Mouse (Mus musculus): ENCODE results near the gene Fbxo48. TPM values are rescaled to one million over a fixed set of nuclear protein-coding genes. Genes with fewer than 3 reads are reported as not detected.

The Fbxo48 gene
- 1.6 and 1.7 TPM in 2 replicates for total RNA-seq (2021)
- long read RNA-seq = 0 reads

GRCm38 (mm10) chr11:16950976-16951760, at the start of gene Fbxo48:
Gene Fbxo48, plus strand, starts transcription at chr11:16951375.
- DNase-seq = peak; percentile 88

GRCm38 (mm10) chr11:16904302-16905011, 46.7 kb upstream of the Fbxo48 start:
- DNase-seq = no peak

- DNase-seq = no peak
Observed at GRCm38 (mm10) chr11:16905012-16905332, 46.2 kb upstream of the Fbxo48 start.

- no peak for DNase-seq
Observed at GRCm38 (mm10) chr11:16906530-16906929, 44.6 kb upstream of the Fbxo48 start.

GRCm38 (mm10) chr11:16907517-16908129, 43.6 kb upstream of the Fbxo48 start:
- no peak for DNase-seq

- DNase-seq = no peak
Observed at GRCm38 (mm10) chr11:16914756-16915155, 36.4 kb upstream of the Fbxo48 start.

GRCm38 (mm10) chr11:16915850-16916249, 35.3 kb upstream of the Fbxo48 start:
- DNase-seq = no peak

- DNase-seq = no peak
Observed at GRCm38 (mm10) chr11:16917512-16917911, 33.7 kb upstream of the Fbxo48 start.

GRCm38 (mm10) chr11:16932159-16932558, 19.0 kb upstream of the Fbxo48 start:
- DNase-seq = no peak

GRCm38 (mm10) chr11:16935577-16936236, 15.5 kb upstream of the Fbxo48 start:
- DNase-seq = no peak

- no peak for DNase-seq
Observed at GRCm38 (mm10) chr11:16941103-16941793, 9.9 kb upstream of the Fbxo48 start.

GRCm38 (mm10) chr11:16941973-16942452, 9.2 kb upstream of the Fbxo48 start:
- no peak for DNase-seq

GRCm38 (mm10) chr11:16943016-16943415, 8.2 kb upstream of the Fbxo48 start:
- DNase-seq = no peak

- peak; percentile 18 for DNase-seq
Observed at GRCm38 (mm10) chr11:16948756-16949155, 2.4 kb upstream of the Fbxo48 start.

- no peak for DNase-seq
Observed at GRCm38 (mm10) chr11:16950226-16950975, 774 bp upstream of the Fbxo48 start.

GRCm38 (mm10) chr11:16951761-16952010, 511 bp downstream of the Fbxo48 start:
- DNase-seq = no peak

- no peak for DNase-seq
Observed at GRCm38 (mm10) chr11:16956115-16956862, 5.1 kb downstream of the Fbxo48 start.

GRCm38 (mm10) chr11:16957030-16957429, 5.9 kb downstream of the Fbxo48 start:
- DNase-seq = no peak

GRCm38 (mm10) chr11:16958520-16958919, 7.3 kb downstream of the Fbxo48 start:
- DNase-seq = no peak

GRCm38 (mm10) chr11:16967806-16968205, 16.6 kb downstream of the Fbxo48 start:
- DNase-seq = no peak

- no peak for DNase-seq
Observed at GRCm38 (mm10) chr11:16969650-16970049, 18.5 kb downstream of the Fbxo48 start.

Data from adrenal gland, postnatal 25 days (tissue).